Mouse (Mus musculus) left cerebral cortex, adult 11 months (tissue): ENCODE measurements around the gene Onecut1.

ENCODE experiments used
- DNase-seq: peaks from one replicate; pipeline ENCODE4 v3.0.0; 2022; ENCODE audit warnings: low spot score

Onecut1 gene

GRCm38 (mm10) chr9:74860461-74860860 lies 1.3 kb upstream of the Onecut1 start:
- no peak for DNase-seq

- no peak for DNase-seq
These were observed 517 bp downstream of the Onecut1 start for GRCm38 (mm10) chr9:74862096-74862780.

DNA sequence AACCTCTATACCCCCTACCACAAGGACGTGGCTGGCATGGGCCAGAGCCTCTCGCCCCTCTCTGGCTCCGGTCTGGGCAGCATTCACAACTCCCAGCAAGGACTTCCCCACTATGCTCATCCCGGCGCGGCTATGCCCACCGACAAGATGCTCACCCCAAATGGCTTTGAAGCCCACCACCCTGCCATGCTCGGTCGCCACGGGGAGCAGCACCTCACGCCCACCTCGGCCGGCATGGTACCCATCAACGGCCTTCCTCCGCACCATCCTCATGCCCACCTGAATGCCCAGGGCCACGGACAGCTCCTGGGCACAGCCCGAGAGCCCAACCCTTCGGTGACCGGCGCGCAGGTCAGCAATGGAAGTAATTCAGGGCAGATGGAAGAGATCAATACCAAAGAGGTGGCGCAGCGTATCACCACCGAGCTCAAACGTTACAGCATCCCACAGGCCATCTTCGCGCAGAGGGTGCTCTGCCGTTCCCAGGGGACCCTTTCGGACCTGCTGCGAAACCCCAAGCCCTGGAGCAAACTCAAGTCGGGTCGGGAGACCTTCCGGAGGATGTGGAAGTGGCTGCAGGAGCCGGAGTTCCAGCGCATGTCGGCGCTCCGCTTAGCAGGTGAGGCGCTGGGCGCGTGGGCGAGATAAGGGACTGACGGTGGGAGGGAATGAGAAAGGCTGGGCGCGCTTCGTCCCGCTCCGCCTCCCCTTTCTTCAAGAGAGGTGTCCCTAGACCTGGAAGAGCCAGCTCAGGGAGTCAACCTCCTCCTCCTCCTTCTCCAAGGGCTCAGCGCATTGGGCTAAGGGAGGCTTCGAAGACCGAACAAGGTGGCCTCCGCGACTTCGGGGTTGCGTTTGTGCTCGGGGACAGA lies 1.3 kb downstream of the Onecut1 start:
- no peak for DNase-seq

- DNase-seq = no peak
These were observed 2.1 kb downstream of the Onecut1 start for GRCm38 (mm10) chr9:74863655-74864443.

DNA sequence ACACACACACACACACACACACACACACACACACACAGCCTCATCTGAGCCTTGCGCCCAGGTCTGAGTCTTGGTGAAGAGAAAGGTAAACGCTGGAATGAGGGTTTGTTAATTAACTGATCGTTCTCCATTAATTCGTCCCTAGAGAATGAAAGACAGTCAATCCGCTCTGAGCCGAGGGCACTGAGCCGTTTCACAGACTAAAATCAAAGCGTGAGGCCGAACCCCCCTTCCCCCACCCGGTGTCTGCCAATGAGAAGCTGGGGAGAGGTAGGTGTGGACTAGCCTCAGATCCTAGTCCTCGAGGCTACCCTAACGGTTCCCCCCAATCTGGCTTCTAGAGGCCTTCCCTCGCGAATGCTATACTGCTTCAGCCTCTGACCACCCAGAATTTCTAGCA lies 2.8 kb downstream of the Onecut1 start:
- DNase-seq = no peak

GRCm38 (mm10) chr9:74866596-74867313 lies 5.0 kb downstream of the Onecut1 start:
- no peak for DNase-seq

DNA sequence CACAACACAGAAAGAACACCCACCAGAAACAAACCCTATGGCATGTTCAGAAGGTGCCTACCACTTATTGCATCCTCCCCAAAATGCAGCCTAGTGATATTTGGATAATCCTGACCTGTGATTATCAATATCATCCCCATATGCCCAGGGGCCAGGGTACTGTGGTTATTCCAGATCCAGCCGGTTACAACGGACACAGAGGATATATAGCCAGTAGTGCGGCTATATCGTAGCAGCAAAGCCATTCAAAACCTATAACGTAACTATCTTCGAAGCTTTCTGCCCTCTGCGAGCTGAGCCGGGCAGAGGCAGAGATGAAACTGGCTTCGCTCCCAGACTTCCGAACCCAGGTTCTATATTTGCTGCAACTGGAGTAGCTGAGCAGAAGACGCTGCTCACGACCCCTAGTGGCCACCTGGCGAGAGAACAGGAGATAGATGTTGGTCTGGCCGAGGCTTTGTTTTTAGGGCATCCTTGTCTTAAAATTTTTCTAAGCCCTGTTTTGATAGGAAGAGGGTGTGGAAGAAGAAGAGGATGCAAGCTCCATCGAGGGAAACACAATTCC lies 6.0 kb downstream of the Onecut1 start:
- peak; percentile 35 for DNase-seq

DNA sequence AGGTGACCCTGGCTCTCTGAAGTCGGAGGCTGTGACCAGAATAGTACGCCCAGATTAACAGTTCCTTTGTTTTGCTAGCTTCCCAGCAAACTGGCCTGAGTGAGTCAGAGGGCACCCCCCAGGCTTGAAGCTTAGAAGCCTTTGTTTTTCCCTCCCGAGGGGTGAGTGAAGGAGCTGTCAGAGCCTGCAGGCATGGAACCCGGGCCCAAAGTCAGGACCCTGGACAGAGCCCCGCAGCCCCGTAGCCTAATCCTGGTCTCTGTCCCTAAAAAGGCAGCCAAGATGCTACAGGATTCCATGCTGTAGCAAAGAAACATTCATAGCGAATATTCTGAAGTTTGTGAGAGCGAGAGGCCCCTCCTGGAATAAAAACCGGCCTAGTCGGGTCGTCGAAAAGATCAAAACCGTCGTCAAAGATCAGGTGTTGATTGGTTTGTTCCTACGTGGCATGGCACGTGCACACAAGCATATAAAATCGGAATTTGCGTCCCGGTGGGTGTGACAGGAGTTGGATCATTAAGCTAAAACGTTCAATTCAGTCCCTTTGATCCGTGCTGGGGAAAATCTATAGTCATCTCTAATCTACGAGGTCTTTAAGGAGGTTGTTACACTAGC lies 6.7 kb downstream of the Onecut1 start:
- no peak for DNase-seq

DNA sequence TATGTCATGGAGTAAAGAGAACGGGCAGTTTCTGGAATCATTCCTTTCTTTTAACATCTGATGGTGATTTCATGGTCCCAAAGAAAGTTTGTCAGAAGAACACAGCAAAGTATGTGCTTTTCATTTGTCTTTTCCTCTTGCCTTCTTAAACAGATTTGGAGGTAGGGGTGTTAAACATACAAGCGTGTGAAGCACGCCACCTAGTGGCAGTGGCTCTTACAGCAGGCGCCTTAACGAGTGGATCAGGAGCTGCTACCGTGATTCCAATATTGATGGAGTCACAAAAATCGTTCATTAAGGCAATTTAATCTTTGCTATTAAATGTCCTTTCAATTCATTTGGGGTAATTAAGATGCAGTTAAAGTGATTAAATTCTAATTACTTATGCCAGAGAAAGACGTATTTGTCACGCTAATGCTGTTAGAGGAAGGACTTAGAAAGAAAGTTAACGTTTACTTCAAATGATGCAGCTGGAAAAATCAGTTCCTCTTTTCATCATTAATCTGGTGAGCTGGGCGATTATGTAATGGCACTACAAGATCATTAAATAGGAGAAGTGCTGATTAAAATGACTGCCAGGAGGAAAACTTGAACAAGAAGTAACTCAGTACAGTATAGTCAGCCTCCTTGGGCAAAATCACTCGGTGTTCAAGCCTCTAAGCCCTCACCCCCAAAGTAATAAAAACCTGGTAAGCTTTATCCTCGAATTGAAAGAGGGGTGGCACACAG lies 9.4 kb downstream of the Onecut1 start:
- DNase-seq = peak; percentile 53

- DNase-seq = no peak
These were observed 14.6 kb downstream of the Onecut1 start for GRCm38 (mm10) chr9:74876328-74876727.

- no peak for DNase-seq
These were observed 16.0 kb downstream of the Onecut1 start for GRCm38 (mm10) chr9:74877709-74878108.

- DNase-seq = no peak
These were observed 26.1 kb downstream of the Onecut1 start for GRCm38 (mm10) chr9:74887866-74888265.

DNA sequence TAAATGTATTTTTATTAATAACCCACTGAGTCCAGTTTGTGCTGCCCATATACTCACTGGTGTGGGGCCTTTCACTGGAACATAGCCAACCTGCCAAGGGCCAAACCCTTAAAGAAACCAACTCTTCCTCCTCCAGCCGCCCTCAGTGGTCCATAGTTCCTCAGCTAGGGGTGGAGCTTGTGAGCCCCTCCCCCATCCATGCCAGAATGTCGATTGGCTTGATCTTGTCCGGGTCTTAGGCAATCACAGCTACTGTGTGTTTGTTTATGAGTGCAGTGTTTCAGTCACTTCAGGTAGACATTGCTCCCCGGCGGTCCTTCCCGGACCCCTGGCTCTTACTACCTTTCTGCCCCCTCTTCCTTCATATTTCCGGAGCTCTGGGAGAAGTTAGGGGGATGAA lies 35.0 kb downstream of the Onecut1 start:
- no peak for DNase-seq

DNA sequence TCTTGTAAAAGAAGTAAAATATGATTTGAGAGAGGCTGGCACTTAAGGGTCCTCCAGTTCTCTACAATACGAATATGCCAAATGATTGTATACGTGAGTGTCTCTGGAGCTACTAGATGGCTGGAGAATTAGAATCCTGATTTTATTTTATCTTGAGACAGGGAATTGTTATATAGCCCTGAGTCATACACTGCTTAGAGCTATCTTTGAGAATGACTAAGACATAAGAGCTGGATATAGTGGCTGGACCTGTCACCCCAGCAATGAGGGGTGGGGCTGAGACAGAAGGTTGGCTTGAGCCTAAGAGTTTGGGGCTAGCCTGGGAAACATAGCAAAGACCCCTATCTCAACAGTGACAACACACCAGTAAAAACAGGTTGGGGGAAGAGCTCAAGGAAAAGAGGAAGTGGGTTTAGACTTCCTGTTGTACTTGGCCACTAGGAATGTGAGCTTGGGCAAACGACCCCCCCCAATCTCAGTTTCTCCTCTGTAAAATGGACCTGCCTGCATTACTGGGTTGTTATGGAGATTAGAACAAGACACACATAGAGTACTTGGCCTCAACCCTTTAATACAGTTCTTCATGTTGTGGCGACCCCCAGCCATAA lies 35.8 kb downstream of the Onecut1 start:
- no peak for DNase-seq

- no peak for DNase-seq
These were observed 38.4 kb downstream of the Onecut1 start for GRCm38 (mm10) chr9:74900141-74900540.

DNA sequence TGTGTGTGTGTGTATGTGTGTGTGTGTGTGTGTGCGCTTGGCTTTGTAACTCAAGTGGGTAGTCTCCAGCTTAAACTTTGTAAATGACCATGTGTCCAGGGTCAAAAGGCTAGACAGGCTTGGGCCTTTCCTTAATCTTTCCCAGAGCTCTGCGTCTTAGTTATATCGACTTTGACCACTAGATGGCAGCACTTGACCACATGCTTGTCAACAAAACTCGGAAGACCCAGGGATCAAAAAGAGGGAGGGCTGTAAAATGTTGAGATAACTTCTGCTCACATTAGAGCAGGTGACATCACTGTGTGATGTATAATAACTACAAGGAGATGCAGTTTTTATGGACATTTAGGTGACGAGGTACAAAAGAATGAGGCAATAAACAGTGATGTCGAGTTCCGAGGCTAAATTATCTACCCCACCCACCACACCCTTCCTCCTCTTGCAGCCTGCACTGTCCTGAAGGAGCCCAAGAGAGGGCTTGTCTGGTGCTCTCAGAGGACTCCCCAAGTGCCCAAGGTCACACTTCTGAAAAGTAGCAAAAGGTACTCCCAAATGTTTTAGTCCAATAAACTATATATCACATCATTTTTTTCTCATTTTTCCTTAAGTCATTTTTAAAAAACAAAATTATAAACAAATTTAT lies 43.3 kb downstream of the Onecut1 start:
- peak; percentile 65 for DNase-seq

DNA sequence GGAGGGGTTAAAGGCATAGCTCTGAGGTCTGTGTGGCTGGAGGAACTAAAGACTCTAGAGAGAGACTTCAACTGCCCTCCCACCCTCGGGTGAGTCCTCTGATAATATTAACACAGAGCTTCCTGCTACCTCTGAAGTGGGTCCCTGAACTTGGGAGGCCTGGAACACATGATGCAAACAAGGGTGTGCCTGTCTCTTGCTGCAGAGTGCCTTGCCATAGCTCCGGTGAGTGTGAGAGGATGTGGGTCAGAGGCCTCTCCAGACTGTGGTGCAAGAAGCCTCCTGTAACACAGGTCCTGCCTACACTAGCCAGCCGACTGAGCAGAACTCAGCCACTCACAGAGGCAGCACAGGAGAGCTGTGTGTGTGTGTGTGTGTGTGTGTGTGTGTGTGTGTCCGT lies 45.2 kb downstream of the Onecut1 start:
- no peak for DNase-seq

DNA sequence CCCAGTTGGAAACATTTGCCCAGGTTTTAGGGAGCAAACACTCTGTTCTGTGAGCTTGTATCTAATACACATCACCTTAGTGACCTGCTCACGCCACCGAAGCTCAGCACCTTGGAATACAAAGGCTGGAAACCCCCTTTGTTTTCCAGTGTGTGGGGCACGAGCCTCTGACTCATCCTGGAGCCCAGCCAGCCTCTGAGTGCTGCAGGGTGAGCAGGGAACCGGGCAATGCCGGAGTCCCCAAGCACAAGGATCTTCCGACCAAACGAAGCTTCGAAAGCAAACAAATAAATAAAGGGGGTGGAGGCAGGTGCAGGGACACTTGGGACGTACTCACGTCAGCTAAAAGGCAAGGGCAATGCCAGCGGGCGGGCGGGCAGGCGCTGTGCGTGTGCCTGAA lies 47.5 kb downstream of the Onecut1 start:
- DNase-seq = no peak

GRCm38 (mm10) chr9:74910226-74910759 lies 48.6 kb downstream of the Onecut1 start:
- DNase-seq = no peak
